Mouse (Mus musculus): ENCODE results near the gene Trmt11.
"Not testable (repeated sequence)": the region's sequence is repeated elsewhere in the genome, so short reads cannot be mapped to it uniquely, and the experiment has no call there.

Trmt11 gene

GRCm38 (mm10) chr10:30555686-30556578 is 44.6 kb downstream of the Trmt11 start:
- DNase-seq = no peak

- DNase-seq = no peak
These were observed 48.2 kb downstream of the Trmt11 start for GRCm38 (mm10) chr10:30552377-30552776.

- no peak for DNase-seq
These were observed 50.6 kb downstream of the Trmt11 start for GRCm38 (mm10) chr10:30549974-30550373.

- no peak for DNase-seq
These were observed 62.1 kb downstream of the Trmt11 start for GRCm38 (mm10) chr10:30538538-30538815.

GRCm38 (mm10) chr10:30537734-30538537 is 62.6 kb downstream of the Trmt11 start:
- DNase-seq = peak; percentile 64

- DNase-seq = not testable (repeated sequence)
These were observed 64.6 kb downstream of the Trmt11 start for GRCm38 (mm10) chr10:30535930-30536329.

GRCm38 (mm10) chr10:30527122-30527521 is 73.4 kb downstream of the Trmt11 start:
- no peak for DNase-seq

- DNase-seq = no peak
These were observed 78.8 kb downstream of the Trmt11 start for GRCm38 (mm10) chr10:30521727-30522126.

- DNase-seq = no peak
These were observed 81.4 kb downstream of the Trmt11 start for GRCm38 (mm10) chr10:30519143-30519542.

GRCm38 (mm10) chr10:30517224-30517623 is 83.3 kb downstream of the Trmt11 start:
- DNase-seq = no peak

- DNase-seq = no peak
These were observed 83.8 kb downstream of the Trmt11 start for GRCm38 (mm10) chr10:30516771-30517170.

GRCm38 (mm10) chr10:30504736-30505135 is 95.8 kb downstream of the Trmt11 start:
- DNase-seq = no peak

GRCm38 (mm10) chr10:30503168-30503567 is 97.4 kb downstream of the Trmt11 start:
- DNase-seq = no peak

GRCm38 (mm10) chr10:30502718-30503117 is 97.8 kb downstream of the Trmt11 start:
- DNase-seq = no peak

GRCm38 (mm10) chr10:30498223-30498622 is 102.3 kb downstream of the Trmt11 start:
- not testable (repeated sequence) for DNase-seq

Data from right cerebral cortex, adult 18-20 months (tissue).